Mouse (Mus musculus): ENCODE measurements around the gene Begain. TPM values are rescaled to one million over a fixed set of nuclear protein-coding genes. Genes with fewer than 3 reads are reported as not detected.

The Begain gene
- polyA plus RNA-seq, 1 experiment = not detected

GRCm38 (mm10) chr12:109010070-109010649 lies 57.9 kb downstream of the Begain start:
- no peak for TF ChIP-seq GATA1 (IDR thresholded peaks at IDR 0.05; ENCODE audit: low read length)

GRCm38 (mm10) chr12:109002978-109003377 lies 65.0 kb downstream of the Begain start:
- no peak for TF ChIP-seq GATA1 (IDR thresholded peaks at IDR 0.05; ENCODE audit: low read length)

- TF ChIP-seq GATA1 (IDR thresholded peaks at IDR 0.05; ENCODE audit: low read length) = no peak
These were observed 70.8 kb downstream of the Begain start for GRCm38 (mm10) chr12:108997249-108997648.

DNA sequence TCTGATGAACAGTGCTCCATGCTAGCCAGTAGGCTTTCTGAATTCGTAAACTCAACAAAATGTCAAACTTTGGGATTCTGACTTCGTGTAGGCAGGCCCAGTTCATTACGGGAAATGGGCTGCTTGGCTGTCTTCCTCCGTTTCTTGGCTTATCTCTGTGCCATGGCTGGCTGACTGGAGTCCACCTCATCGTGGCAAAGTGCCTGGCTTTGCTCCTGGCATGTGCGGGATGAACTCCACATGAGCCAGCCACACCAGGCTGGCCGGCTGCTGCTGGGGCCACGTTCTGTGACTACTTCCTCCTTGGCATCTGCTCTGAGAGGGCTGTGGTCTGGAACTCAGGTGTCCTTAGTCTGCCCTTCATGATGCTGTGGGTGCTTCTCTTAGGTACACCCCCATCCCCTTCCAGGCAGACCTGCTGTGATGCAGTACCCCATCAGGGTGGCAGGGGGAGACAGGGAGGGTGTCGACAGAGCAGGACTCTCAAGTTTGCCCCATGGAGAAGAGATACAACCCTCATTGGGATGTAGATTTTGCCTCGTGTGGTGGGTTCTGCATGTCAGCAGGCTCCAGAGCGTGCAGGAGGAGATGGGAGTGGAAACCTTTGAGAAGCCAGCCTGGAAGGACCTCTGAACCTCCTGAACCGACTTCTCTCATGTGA lies 71.9 kb downstream of the Begain start:
- TF ChIP-seq GATA1 (IDR thresholded peaks at IDR 0.05; ENCODE audit: low read length) = no peak

- no peak for TF ChIP-seq GATA1 (IDR thresholded peaks at IDR 0.05; ENCODE audit: low read length)
These were observed 73.5 kb downstream of the Begain start for GRCm38 (mm10) chr12:108994436-108995031.

DNA sequence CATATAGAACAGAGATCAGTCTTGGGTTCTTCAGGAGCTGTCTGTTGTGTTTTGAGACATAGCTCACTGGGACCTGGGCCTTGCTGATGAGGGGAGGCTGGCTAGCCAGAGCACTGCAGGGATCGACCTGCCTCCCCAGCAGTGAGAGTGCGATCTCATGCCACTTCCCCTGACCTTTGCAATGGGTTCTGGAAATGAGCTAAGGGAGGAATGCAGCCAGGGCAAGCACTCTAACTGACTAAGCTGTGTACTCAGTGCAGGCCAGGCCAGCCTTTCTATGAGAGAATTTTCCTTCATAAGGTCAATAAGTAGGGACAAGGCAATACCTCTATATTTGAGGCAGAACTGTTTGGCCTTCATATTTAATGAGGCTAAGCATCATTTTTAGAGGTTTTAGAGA lies 75.0 kb downstream of the Begain start:
- no peak for TF ChIP-seq GATA1 (IDR thresholded peaks at IDR 0.05; ENCODE audit: low read length)

DNA sequence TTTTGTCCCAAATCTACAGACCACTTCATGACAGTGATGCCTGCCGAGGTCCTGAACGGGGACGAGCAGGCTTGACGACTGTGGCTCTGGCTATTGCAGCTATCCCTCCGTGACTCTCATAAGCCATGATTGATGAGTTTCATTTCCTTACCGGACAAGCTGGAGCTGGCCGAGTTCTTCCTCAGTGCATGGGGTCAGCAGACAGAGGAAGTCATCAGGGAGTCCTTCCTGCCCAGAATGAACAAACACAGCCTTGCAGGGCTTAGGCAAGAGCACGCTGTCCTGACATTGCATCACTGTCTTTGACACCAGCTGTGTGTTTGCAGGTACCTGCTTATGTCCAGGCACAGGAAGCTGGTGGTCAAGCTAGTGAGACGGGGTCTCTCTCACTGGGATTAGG lies 77.6 kb downstream of the Begain start:
- TF ChIP-seq GATA1 (IDR thresholded peaks at IDR 0.05; ENCODE audit: low read length) = no peak

DNA sequence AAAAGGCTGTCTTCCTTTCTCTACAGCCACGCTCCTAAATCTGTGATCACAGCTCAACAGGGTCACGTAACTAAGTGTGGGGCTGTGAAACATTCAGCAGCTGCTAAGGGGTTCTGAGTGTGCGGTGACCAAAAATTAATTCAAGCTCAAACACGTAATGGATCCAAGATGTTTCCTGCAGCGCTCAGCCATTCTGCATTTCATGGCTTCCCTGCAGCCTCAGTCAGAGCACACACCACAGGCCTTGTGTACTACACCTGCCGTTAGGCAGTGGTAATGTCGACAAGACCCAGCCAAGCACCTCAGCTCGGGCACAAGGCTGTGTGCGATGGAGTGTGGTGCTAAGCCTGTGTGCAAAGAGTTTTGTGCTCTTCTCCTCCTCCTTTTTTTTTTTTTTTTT lies 80.6 kb downstream of the Begain start:
- no peak for TF ChIP-seq GATA1 (IDR thresholded peaks at IDR 0.05; ENCODE audit: low read length)

DNA sequence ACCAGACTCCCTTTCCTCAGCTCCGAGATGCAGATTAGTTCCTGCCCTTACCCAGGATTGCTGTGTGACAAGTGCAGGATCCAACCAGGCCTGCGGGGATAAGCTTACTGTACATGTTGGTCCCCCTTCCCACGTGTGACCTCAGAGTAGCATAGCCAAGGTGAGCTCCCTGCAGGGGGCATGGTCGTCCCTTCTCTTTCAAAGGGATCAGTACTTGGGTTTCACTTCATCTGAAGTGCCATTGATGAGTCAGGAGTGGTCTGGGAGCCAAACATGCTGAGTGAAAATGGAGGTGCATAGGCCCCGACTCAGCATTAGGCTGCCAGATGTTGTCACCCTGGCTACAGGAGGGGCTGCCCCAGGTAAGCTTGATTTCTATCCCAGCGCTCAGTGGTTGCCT lies 83.0 kb downstream of the Begain start:
- TF ChIP-seq GATA1 (IDR thresholded peaks at IDR 0.05; ENCODE audit: low read length) = no peak

- TF ChIP-seq GATA1 (IDR thresholded peaks at IDR 0.05; ENCODE audit: low read length) = no peak
These were observed 83.5 kb downstream of the Begain start for GRCm38 (mm10) chr12:108984471-108984870.

DNA sequence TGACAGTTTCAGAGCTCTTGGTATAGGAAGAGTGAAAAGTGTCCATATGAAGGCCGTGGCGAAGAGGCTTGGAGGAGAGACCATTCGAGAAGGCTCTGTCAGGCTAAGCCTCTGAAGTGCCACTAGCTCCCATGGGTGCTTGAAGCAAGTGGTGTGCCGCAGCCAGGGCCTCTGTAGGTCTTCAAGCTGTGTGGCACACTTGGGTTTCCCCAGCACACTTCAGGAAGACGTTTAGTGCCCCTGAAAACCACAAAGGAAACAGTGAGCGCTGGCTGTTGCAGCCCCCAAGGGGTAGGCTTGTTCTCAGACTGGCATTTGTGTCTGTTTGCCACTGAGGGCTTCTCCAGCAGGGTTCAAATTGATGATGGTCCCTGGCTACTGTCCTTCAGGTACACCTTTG lies 84.5 kb downstream of the Begain start:
- no peak for TF ChIP-seq GATA1 (IDR thresholded peaks at IDR 0.05; ENCODE audit: low read length)

DNA sequence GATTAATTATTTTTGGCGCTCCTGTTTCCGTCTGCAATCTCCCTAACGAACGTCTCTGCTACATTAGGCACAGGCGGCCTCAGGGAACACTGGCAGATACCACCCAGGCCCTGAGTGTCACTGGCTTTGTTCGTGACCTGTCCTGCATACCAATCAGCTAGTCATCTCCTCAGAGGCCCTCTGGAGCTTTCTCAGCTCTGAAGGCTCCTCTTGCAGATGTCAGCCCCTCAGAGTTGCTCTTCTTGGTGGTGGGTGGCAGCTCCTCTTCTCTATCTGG lies 85.4 kb downstream of the Begain start:
- no peak for TF ChIP-seq GATA1 (IDR thresholded peaks at IDR 0.05; ENCODE audit: low read length)

Other genes with a start within 250 kb of the Begain start
- 1.1 and 1.6 TPM in 2 replicates for gene Slc25a29, start 232.3 kb downstream of the Begain start, polyA plus RNA-seq (2012)
- 3.2 and 3.4 TPM in 2 replicates for gene Slc25a47, start 232.2 kb downstream of the Begain start, polyA plus RNA-seq (2012)
- 4.1 and 5.0 TPM in 2 replicates for gene Wdr25, start 174.6 kb downstream of the Begain start, polyA plus RNA-seq (2012)
- 38.6 and 104 TPM in 2 replicates for gene Wars, start 174.0 kb downstream of the Begain start, polyA plus RNA-seq (2012)

Data from G1E-ER4 (cell line).